Comparison of ENCODE assay signal across 8 mouse cellular contexts in the genomic region with DNA sequence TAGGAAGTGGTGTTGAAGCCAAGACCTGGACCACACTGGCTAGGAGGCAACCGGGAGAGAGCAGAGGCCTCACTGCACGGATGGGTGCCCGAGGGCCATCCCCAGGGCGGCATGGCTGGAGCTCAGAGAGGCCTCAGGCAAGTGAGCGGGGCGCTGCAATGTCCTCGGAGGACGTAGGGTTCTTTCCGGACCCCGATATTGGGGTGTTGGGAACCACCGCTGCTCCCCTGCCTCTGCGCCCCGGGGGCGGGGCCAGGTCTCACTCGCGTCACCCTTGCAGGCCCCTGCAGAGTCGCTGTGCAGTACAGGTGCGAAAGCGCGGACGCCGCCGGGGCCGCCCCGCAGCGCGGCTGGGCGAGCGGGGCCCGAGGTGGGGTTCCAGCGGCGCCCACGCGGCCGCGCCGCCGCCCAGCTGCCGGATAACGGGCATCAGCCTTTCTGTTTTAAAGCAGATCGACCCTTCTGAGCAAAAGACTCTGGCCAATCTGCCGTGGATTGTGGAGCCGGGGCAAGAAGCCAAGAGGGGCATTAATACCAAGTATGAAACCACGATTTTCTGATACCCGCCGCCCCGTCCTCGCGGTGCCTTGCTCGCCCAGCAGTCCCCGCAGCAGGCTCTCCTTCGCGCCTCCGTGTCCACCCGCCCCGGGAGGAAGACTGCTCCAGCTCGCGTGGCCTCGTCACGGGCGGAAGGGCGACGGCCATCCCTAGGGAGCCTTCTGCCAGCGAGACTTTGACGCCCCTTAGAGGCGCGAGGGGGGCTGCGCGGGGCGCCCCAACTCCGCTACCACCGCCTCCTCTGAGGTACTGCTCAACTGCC.
DNase-seq lines count a peak whose midpoint lies in the region; ATAC-seq lines count a peak whose summit lies in the region.

No protein-coding gene starts in this region.

- no peak overlapping the region for H3K27ac ChIP-seq in embryonic facial prominence, embryonic 15.5 days (replicated peaks)
- no peak overlapping the region for H3K27ac ChIP-seq in heart, embryonic 16.5 days (ENCODE audit: low read length)
- no peak overlapping the region for H3K27ac ChIP-seq in midbrain, embryonic 16.5 days (ENCODE audit: low read length)

- H3K36me3 ChIP-seq in embryonic facial prominence, embryonic 15.5 days, result no peaks in the 10 kb centered on the region
- no peaks in the 10 kb centered on the region for H3K36me3 ChIP-seq in heart, embryonic 16.5 days (ENCODE audit: control insufficient read depth, insufficient read depth)
- 0 out of 2 replicates have a peak, but pooled peaks cover 3% of the 10 kb centered on the region for H3K36me3 ChIP-seq in midbrain, embryonic 16.5 days (ENCODE audit: control insufficient read depth, insufficient read depth, low read length)

- H3K9me3 ChIP-seq in embryonic facial prominence, embryonic 15.5 days (replicated peaks), result no peaks in the 10 kb centered on the region
- H3K9me3 ChIP-seq in heart, embryonic 16.5 days (replicated peaks; ENCODE audit: control insufficient read depth, low read length), result no peaks in the 10 kb centered on the region
- H3K9me3 ChIP-seq in midbrain, embryonic 16.5 days (replicated peaks; ENCODE audit: control insufficient read depth, low read length, poor library complexity, severe bottlenecking), result no peaks in the 10 kb centered on the region

- ATAC-seq in embryonic facial prominence, embryonic 15.5 days (ENCODE audit: insufficient number of reproducible peaks, low FRiP score, low TSS enrichment, low read depth), result 0 out of 2 replicates have a peak, but pooled peaks have one; percentile 36
- ATAC-seq in heart, embryonic 16.5 days (replicated peaks; ENCODE audit: extremely low read depth, insufficient read depth, low FRiP score), result 0 out of 2 replicates have a peak, but pooled peaks have one; percentile 43
- ATAC-seq in midbrain, embryonic 16.5 days, result peak; percentile 58

- H3K9ac ChIP-seq in embryonic facial prominence, embryonic 15.5 days, result no peak overlapping the region; the same call in 1 of the 2 replicates
- H3K9ac ChIP-seq in heart, embryonic 16.5 days (ENCODE audit: low read length), result peak overlapping the region; percentile 6
- H3K9ac ChIP-seq in midbrain, embryonic 16.5 days (ENCODE audit: low read depth, low read length), result peak overlapping the region; percentile 40

- peak; percentile 58 to 60 for DNase-seq in B cell, adult 2 months
- DNase-seq in Muller cell, postnatal 12 days (ENCODE audit: inconsistent ontology term), result peak; percentile 26
- peak; percentile 49 to 52 for DNase-seq in kidney, postnatal 4 days
- DNase-seq in thymus, postnatal 36 days, result peak; percentile 10 to 34
- DNase-seq in urinary bladder, postnatal 10 days (ENCODE audit: low spot score), result no peak

- peak overlapping the region; percentile 92 for H3K4me2 ChIP-seq in embryonic facial prominence, embryonic 15.5 days (replicated peaks)
- peak overlapping the region; percentile 96 for H3K4me2 ChIP-seq in heart, embryonic 16.5 days (ENCODE audit: low read depth, low read length)
- peak overlapping the region; percentile 77 for H3K4me2 ChIP-seq in midbrain, embryonic 16.5 days (ENCODE audit: low read length)

- peak overlapping the region; percentile 49 for H3K4me3 ChIP-seq in embryonic facial prominence, embryonic 15.5 days (replicated peaks)
- peak overlapping the region; percentile 58 for H3K4me3 ChIP-seq in heart, embryonic 16.5 days (ENCODE audit: low read length)
- H3K4me3 ChIP-seq in midbrain, embryonic 16.5 days (ENCODE audit: low read depth, low read length), result peak overlapping the region; percentile 38

- 2% methylated on average over 72 of the region's 72 CpGs for WGBS in embryonic facial prominence, embryonic 15.5 days
- 4% methylated on average over 72 of the region's 72 CpGs for WGBS in heart, embryonic 16.5 days
- WGBS in midbrain, embryonic 16.5 days, result 4% methylated on average over 68 of the region's 72 CpGs

- peaks cover 29% of the 10 kb centered on the region for H3K4me1 ChIP-seq in embryonic facial prominence, embryonic 15.5 days
- H3K4me1 ChIP-seq in heart, embryonic 16.5 days (ENCODE audit: control insufficient read depth, insufficient read depth, low read length), result peaks cover 7% of the 10 kb centered on the region; the same call in 1 of the 2 replicates
- peaks cover 7% of the 10 kb centered on the region; the same call in 1 of the 2 replicates for H3K4me1 ChIP-seq in midbrain, embryonic 16.5 days (ENCODE audit: control insufficient read depth, insufficient read depth, low read length)

- peaks cover 29% of the 10 kb centered on the region for H3K27me3 ChIP-seq in embryonic facial prominence, embryonic 15.5 days
- H3K27me3 ChIP-seq in heart, embryonic 16.5 days (ENCODE audit: control insufficient read depth, insufficient read depth, low read length), result peaks cover 47% of the 10 kb centered on the region
- H3K27me3 ChIP-seq in midbrain, embryonic 16.5 days (ENCODE audit: control insufficient read depth, insufficient read depth, low read depth, low read length), result peaks cover 8% of the 10 kb centered on the region
